Mouse (Mus musculus) intestine, postnatal 0 days (tissue): ENCODE results near the gene Dzip3. TPM values are rescaled to one million over a fixed set of nuclear protein-coding genes. Genes with fewer than 3 reads are reported as not detected.
A peak's percentile ranks its signal among the peaks of the same experiment; 100 is the strongest.

Experiments
- ATAC-seq: fragments of 200-750 bp; cut with Nextera tagmentation; 2 replicates; pipeline ENCODE4 v1.8.0; 2017; ENCODE audit warnings: mild to moderate bottlenecking, moderate TSS enrichment, moderate library complexity
- H3K27ac ChIP-seq: fragments of 300-500 bp; sonication (generic); 2 replicates; pipeline ENCODE4 v1.5.1; 2014; ENCODE audit warnings: mild to moderate bottlenecking, low read depth, low read length, moderate library complexity
- H3K27me3 ChIP-seq: fragments of 300-500 bp; sonication (generic); replicated peaks from 2 replicates; pipeline ENCODE4 v1.6.1; 2014; ENCODE audit warnings: low read length, mixed read lengths; ENCODE audit not compliant: control insufficient read depth, insufficient read depth
- H3K36me3 ChIP-seq: fragments of 300-500 bp; sonication (generic); 2 replicates; pipeline ENCODE4 v1.6.1; 2014; ENCODE audit warnings: mild to moderate bottlenecking, moderate library complexity; ENCODE audit not compliant: control insufficient read depth, insufficient read depth
- H3K4me1 ChIP-seq: fragments of 300-500 bp; sonication (generic); replicated peaks from 2 replicates; pipeline ENCODE4 v1.6.1; 2014; ENCODE audit warnings: antibody characterized with exemption, low read length, mixed read lengths; ENCODE audit not compliant: control insufficient read depth, insufficient read depth
- H3K4me2 ChIP-seq: fragments of 300-500 bp; sonication (generic); replicated peaks from 2 replicates; pipeline ENCODE4 v1.6.1; 2014; ENCODE audit warnings: low read depth, mild to moderate bottlenecking, moderate library complexity
- H3K4me3 ChIP-seq: fragments of 300-500 bp; sonication (generic); 2 replicates; pipeline ENCODE4 v1.5.1; 2014; ENCODE audit warnings: low read depth, low read length
- H3K9ac ChIP-seq: fragments of 300-500 bp; sonication (generic); 2 replicates; pipeline ENCODE4 v1.6.1; 2014; ENCODE audit warnings: mild to moderate bottlenecking, low read depth, low read length
- H3K9me3 ChIP-seq: fragments of 300-500 bp; sonication (generic); 2 replicates; pipeline ENCODE4 v1.6.1; 2016; ENCODE audit warnings: mixed run types; ENCODE audit not compliant: control insufficient read depth
- CTCF ChIP-seq: sonication (generic); IDR thresholded peaks from 2 replicates; pipeline ENCODE4 v1.5.1; 2016; ENCODE audit warnings: low read depth, mild to moderate bottlenecking, control low read depth, antibody characterized with exemption, moderate library complexity
- WGBS: fragments of 180-500 bp; shearing (Covaris S2); extraction: QIAGEN DNeasy Blood & Tissue Kit; methylation state at CpG from one replicate; pipeline ENCODE4 v1.1.7; 2014; 5-methylcytosine and 5-hydroxymethylcytosine counted together
- polyA plus RNA-seq: library from polyadenylated mRNA; unstranded; fragments of >200 nt; fragmentation: Nextera tagmentation; extraction: Ambion mirVana; gene quantifications from 2 replicates; pipeline ENCODE4 v1.2.1, GENCODE M21; 2015

Dzip3 gene
- polyA plus RNA-seq, 1 experiment from 2014 or later: 4.2 TPM

GRCm38 (mm10) chr16:48973548-48973947 is 20.4 kb downstream of the Dzip3 start:
- 96% methylated on average over 1 of the region's 1 CpGs for WGBS
- ATAC-seq: no peak
- H3K27ac ChIP-seq: no peak overlapping the region

DNA sequence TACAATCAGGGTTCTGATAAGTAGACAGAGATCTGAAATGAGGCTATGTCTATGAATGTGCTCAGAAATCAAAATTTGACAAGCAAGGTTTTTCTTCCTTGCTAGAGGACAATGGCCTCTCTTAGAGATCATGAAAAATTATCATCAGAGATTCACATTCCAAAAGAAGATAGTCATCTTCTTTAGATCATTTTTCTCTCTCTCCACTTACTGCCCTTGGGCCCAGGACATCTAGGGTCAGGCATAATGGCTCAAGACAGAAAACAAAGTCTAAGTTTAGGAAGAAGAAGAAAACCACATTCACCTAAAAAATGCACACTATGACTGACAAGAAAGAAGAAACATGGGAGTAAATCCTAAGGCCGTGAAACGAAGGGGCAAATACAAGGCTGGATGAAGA is 21.0 kb downstream of the Dzip3 start:
- TF ChIP-seq CTCF: no peak
- 91% methylated on average over 2 of the region's 2 CpGs for WGBS
- Histone ChIP-seq H3K9me3 (no peaks in the 10 kb centered on the region), H3K27me3 (no peaks in the 10 kb centered on the region), H3K36me3 (peaks cover 8% of the 10 kb centered on the region), H3K27ac (no peak overlapping the region), H3K4me1 (no peaks in the 10 kb centered on the region), H3K9ac (no peak overlapping the region), H3K4me3 (no peak overlapping the region), H3K4me2 (no peak overlapping the region)
- ATAC-seq: no peak

More at GRCm38 (mm10) chr16:48973548-48973947, 20.4 kb downstream of the Dzip3 start:
- peak; percentile 45 for TF ChIP-seq CTCF
- Histone ChIP-seq H3K27me3 (no peaks in the 10 kb centered on the region), H3K9ac (no peak overlapping the region), H3K36me3 (peaks cover 8% of the 10 kb centered on the region), H3K4me2 (no peak overlapping the region), H3K9me3 (no peaks in the 10 kb centered on the region), H3K4me3 (no peak overlapping the region), H3K4me1 (no peaks in the 10 kb centered on the region)

- H3K36me3 ChIP-seq: no peaks in the 10 kb centered on the region
- no peak for ATAC-seq
- no peaks in the 10 kb centered on the region for H3K9me3 ChIP-seq
- no peaks in the 10 kb centered on the region for H3K4me1 ChIP-seq
- peak; percentile 64 for TF ChIP-seq CTCF
- WGBS: 81% methylated on average over 1 of the region's 1 CpGs
- no peak overlapping the region for H3K27ac ChIP-seq
- no peak overlapping the region for H3K4me2 ChIP-seq
- no peak overlapping the region for H3K4me3 ChIP-seq
- H3K9ac ChIP-seq: no peak overlapping the region
- no peaks in the 10 kb centered on the region for H3K27me3 ChIP-seq
Observed at GRCm38 (mm10) chr16:48941805-48942204, 52.2 kb downstream of the Dzip3 start.

DNA sequence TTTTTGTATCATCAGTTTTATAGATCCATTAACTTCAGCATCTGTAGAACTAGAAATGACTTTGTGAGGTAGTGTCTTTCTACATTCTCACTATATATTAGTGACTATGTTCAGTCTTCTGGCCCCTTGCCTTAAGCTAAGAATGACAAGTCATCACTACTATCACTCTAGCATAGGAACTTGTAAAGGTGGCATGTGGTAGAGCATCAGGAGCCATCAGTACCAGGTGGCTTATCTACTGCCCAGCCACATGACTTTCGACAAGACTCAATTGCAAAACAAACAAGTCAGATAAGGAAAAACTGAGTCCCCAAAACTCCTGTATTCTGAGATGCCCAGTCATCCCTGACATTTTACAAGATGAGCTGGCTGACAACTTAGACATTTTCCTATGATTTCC is 70.2 kb downstream of the Dzip3 start:
- H3K9ac ChIP-seq: no peak overlapping the region
- no peak overlapping the region for H3K4me2 ChIP-seq
- peaks cover 16% of the 10 kb centered on the region; the same call in 1 of the 2 replicates for H3K36me3 ChIP-seq
- no peaks in the 10 kb centered on the region for H3K9me3 ChIP-seq
- ATAC-seq: no peak
- no peak for TF ChIP-seq CTCF
- H3K27me3 ChIP-seq: no peaks in the 10 kb centered on the region
- WGBS: 63% methylated on average over 1 of the region's 1 CpGs
- H3K27ac ChIP-seq: no peak overlapping the region
- H3K4me1 ChIP-seq: no peaks in the 10 kb centered on the region
- H3K4me3 ChIP-seq: no peak overlapping the region

DNA sequence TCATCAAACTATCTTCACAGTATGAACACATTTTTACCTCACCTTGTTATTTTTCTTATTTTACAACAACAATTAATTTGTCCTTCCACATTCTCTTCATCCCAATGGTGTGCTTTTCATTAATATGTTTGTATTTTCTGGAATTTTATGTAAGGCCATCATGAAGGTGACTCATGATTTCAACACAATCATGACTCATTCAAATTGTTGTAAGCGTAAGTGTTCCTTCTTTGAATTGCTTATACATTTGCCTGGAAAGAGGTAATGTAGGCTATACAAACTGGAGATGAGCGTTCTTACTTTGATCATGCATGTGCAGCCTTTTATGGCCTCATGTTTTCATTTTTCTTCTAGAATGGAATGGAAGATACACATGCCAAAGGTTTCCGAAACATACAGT is 80.8 kb downstream of the Dzip3 start:
- WGBS: 90% methylated on average over 3 of the region's 3 CpGs

DNA sequence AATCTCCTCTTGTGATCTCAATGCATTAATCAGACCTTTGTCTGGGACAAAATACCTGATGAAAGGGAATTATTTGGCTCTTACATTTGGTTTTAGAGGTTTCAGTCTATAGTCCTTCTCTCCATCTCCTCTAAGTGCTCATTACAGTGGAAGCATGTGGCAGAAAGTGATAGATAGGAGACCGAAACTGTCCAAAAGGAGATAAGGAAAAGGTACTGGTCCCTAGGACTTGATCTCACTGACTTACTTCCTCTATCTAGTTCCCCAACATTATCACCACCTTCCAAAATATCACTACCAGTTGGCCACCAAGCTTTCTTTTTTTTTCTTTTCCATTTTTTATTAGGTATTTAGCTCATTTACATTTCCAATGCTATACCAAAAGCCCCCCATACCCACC is 82.8 kb downstream of the Dzip3 start:
- TF ChIP-seq CTCF: no peak
- Histone ChIP-seq H3K9me3 (no peaks in the 10 kb centered on the region), H3K9ac (no peak overlapping the region), H3K4me1 (no peaks in the 10 kb centered on the region), H3K36me3 (no peaks in the 10 kb centered on the region), H3K27ac (no peak overlapping the region), H3K4me3 (no peak overlapping the region), H3K27me3 (no peaks in the 10 kb centered on the region), H3K4me2 (no peak overlapping the region)
- ATAC-seq: no peak
- WGBS: 97% methylated on average over 1 of the region's 1 CpGs

More for the DNA sequence above, 80.8 kb downstream of the Dzip3 start:
- no peaks in the 10 kb centered on the region for H3K4me1 ChIP-seq
- ATAC-seq: no peak
- TF ChIP-seq CTCF: no peak
- H3K27me3 ChIP-seq: no peaks in the 10 kb centered on the region
- H3K4me3 ChIP-seq: no peak overlapping the region
- no peak overlapping the region for H3K9ac ChIP-seq
- no peak overlapping the region for H3K4me2 ChIP-seq
- no peak overlapping the region for H3K27ac ChIP-seq
- no peaks in the 10 kb centered on the region for H3K9me3 ChIP-seq
- no peaks in the 10 kb centered on the region for H3K36me3 ChIP-seq

- no peak overlapping the region for H3K4me2 ChIP-seq
- H3K4me3 ChIP-seq: no peak overlapping the region
- TF ChIP-seq CTCF: no peak
- H3K4me1 ChIP-seq: no peaks in the 10 kb centered on the region
- H3K27me3 ChIP-seq: no peaks in the 10 kb centered on the region
- WGBS: 49% methylated on average over 1 of the region's 1 CpGs
- no peaks in the 10 kb centered on the region for H3K36me3 ChIP-seq
- no peak for ATAC-seq
- no peak overlapping the region for H3K27ac ChIP-seq
- no peaks in the 10 kb centered on the region for H3K9me3 ChIP-seq
- H3K9ac ChIP-seq: no peak overlapping the region
Observed at GRCm38 (mm10) chr16:48899868-48900267, 94.1 kb downstream of the Dzip3 start.
